Mouse (Mus musculus) forebrain, embryonic 15.5 days (tissue): Measurements from ENCODE around the gene Kcnj6. TPM values are rescaled to one million over a fixed set of nuclear protein-coding genes. Genes with fewer than 3 reads are reported as not detected.
A peak's percentile ranks its signal among the peaks of the same experiment; 100 is the strongest.

Experiments used
- ATAC-seq: fragments of 200-750 bp; cut with Nextera tagmentation; replicated peaks from 2 replicates; pipeline ENCODE4 v1.8.0; 2017; ENCODE audit warnings: mild to moderate bottlenecking, moderate TSS enrichment, moderate library complexity
- H3K27ac ChIP-seq: fragments of 300-500 bp; sonication (generic); replicated peaks from 2 replicates; pipeline ENCODE4 v1.5.1; 2015; ENCODE audit warnings: mild to moderate bottlenecking, inconsistent platforms
- H3K27me3 ChIP-seq: fragments of 300-500 bp; sonication (generic); 2 replicates; pipeline ENCODE4 v1.6.1; 2015; ENCODE audit warnings: inconsistent platforms
- H3K36me3 ChIP-seq: fragments of 300-500 bp; sonication (generic); 2 replicates; pipeline ENCODE4 v1.6.1; 2015; ENCODE audit warnings: mild to moderate bottlenecking, inconsistent platforms
- H3K4me1 ChIP-seq: fragments of 300-500 bp; sonication (generic); 2 replicates; pipeline ENCODE4 v1.6.1; 2015; ENCODE audit warnings: inconsistent platforms
- H3K4me2 ChIP-seq: fragments of 300-500 bp; sonication (generic); replicated peaks from 2 replicates; pipeline ENCODE4 v1.6.1; 2015; ENCODE audit warnings: mild to moderate bottlenecking, inconsistent platforms
- H3K4me3 ChIP-seq: fragments of 300-500 bp; sonication (generic); 2 replicates; pipeline ENCODE4 v1.5.1; 2015; ENCODE audit warnings: mild to moderate bottlenecking, inconsistent platforms
- H3K9ac ChIP-seq: fragments of 300-500 bp; sonication (generic); replicated peaks from 2 replicates; pipeline ENCODE4 v1.6.1; 2015; ENCODE audit warnings: mild to moderate bottlenecking, inconsistent platforms
- H3K9me3 ChIP-seq: fragments of 300-500 bp; sonication (generic); 2 replicates; pipeline ENCODE4 v1.6.1; 2016; ENCODE audit warnings: inconsistent platforms
- WGBS: fragments of 180-500 bp; shearing (Covaris S2); methylation state at CpG from one replicate; pipeline ENCODE4 v1.1.7; 2015; ENCODE audit warnings: mixed read lengths; 5-methylcytosine and 5-hydroxymethylcytosine counted together
- microRNA-seq: library from miRNA; unstranded; fragments of <30 nt; microRNA quantifications from one replicate; pipeline ENCODE4, GENCODE M21; 2016
- polyA plus RNA-seq: library from polyadenylated mRNA; unstranded; fragments of >200 nt; fragmentation: Nextera tagmentation; extraction: Ambion mirVana; gene quantifications from 2 replicates; pipeline ENCODE4 v1.2.1, GENCODE M21; 2015

Kcnj6 gene
- polyA plus RNA-seq, 1 experiment from 2014 or later: 1.7 TPM

DNA sequence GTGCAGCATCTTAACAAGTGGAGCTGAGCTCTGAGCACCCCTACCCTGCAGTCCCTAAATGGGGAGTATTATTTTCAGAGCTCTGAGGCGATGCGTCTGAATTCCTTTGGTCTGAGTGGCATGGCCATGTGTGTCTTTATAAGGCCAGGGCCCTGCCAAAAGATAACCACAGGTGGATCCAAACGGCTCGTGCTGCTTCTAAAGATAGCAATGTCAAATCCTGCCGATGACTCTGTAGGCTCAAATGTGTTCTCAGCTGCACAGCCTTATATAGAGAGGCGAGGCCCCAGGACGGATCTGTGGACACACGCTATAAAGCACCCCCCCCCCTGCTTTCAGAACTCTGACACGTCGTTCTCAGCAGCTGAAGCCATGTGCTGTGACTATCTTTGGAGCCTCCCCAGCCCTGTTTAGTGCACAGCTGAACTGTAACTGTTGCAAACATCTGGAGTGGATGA is 275.9 kb downstream of the Kcnj6 start:
- Histone ChIP-seq H3K4me1 (peaks cover 22% of the 10 kb centered on the region), H3K9me3 (no peaks in the 10 kb centered on the region), H3K27ac (no peak overlapping the region), H3K9ac (no peak overlapping the region), H3K4me3 (no peak overlapping the region), H3K4me2 (no peak overlapping the region), H3K36me3 (no peaks in the 10 kb centered on the region), H3K27me3 (no peaks in the 10 kb centered on the region)
- ATAC-seq: no peak
- 79% methylated on average over 10 of the region's 10 CpGs for WGBS

DNA sequence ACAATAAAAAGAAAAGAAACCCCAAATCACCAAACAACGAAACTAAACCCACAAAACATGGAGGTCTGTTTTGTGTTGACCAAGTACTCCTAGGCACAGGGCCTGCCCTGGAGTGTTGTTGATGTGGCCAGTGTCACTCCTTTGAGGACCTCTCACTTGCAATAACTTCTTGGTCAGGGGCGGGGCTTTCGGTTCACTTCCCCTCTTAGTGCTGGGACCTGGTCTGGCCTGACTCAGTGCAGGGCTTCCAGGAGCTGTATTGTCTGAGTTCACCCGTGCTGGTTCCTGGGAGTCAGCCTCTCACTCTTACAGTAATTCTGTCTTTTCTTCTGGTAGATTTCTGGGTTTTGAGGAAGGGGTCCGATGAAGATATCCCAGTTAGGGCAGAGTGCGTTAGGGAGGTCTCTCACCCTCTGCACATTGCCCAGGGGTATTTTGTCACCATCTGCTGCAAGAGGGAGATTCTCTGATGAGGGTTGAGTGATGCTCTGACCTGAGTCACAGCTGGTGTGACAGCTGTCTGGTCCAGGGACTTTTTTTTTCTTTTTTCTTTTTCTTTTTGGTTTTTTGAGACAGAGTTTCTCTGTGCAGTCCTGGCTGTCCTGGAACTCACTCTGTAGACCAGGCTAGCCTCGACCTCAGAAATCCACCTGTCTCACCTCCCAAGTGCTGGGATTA is 276.9 kb downstream of the Kcnj6 start:
- ATAC-seq: no peak
- no peaks in the 10 kb centered on the region for H3K27me3 ChIP-seq
- H3K27ac ChIP-seq: no peak overlapping the region
- peaks cover 22% of the 10 kb centered on the region for H3K4me1 ChIP-seq
- 72% methylated on average over 7 of the region's 7 CpGs for WGBS
- no peak overlapping the region for H3K4me3 ChIP-seq
- H3K9ac ChIP-seq: no peak overlapping the region
- H3K9me3 ChIP-seq: no peaks in the 10 kb centered on the region
- H3K36me3 ChIP-seq: no peaks in the 10 kb centered on the region
- H3K4me2 ChIP-seq: no peak overlapping the region

DNA sequence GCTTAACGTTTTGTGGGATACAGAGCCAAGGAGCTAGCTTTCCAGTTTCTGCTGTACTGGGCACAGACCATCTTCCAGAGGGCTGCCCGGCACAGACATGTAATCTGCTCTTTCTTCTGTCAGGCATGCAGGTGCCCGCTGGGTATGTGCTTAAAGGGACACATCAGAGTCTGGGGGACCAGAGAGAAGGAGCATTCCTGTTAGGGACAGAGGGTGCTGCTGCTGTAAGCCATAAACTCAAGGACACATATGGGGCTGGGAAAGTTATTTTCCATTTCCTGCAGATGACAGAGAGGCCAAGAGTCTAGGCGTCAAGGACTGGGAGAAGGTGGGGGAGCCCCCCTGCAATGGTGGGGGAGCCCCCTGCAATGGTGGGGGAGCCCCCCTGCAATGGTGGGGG is 278.0 kb downstream of the Kcnj6 start:
- no peak for ATAC-seq
- H3K9ac ChIP-seq: no peak overlapping the region
- no peaks in the 10 kb centered on the region for H3K27me3 ChIP-seq
- no peaks in the 10 kb centered on the region for H3K9me3 ChIP-seq
- H3K4me2 ChIP-seq: no peak overlapping the region
- H3K27ac ChIP-seq: peak overlapping the region; percentile 69
- no peaks in the 10 kb centered on the region for H3K36me3 ChIP-seq
- H3K4me1 ChIP-seq: peaks cover 19% of the 10 kb centered on the region
- 69% methylated on average over 4 of the region's 4 CpGs for WGBS
- H3K4me3 ChIP-seq: no peak overlapping the region

DNA sequence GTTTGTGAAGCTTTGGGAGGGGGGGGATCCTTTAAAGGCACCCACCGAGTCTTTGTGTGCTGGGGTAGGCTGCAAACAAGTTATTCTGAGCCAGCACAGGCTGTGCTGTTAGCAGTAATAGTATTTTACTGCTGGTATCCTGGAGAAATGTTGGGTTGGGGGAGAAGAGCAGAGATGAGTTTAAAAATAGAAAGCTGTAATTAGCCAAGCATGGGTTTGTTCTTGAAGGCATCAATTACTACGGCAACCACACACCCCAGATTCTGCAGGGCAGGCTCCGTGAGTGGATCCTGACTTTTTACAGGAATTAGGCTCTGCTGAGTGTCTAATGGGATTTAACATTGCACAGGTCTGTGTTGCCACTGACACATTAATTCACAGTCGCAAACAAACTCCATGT is 278.6 kb downstream of the Kcnj6 start:
- H3K27ac ChIP-seq: peak overlapping the region; percentile 69

DNA sequence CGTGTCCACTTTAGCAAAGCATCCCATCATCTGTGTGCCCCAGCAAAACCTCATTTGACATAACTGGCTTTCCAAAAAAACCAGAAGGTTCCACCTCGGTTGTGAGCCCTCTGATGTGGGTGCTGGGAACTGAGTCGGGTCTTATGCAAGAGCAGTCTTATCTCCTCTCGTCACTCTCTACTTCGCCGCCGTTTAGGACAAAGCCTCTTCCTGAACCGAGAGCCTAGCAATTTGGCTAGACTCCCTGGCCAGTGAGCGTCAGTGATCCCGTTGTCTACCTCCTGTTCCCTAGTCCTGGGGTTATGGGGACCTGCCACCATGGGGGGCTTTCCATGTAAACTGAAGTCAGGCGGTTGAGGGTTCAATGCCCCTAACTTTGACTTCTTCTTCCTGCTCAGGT is 280.4 kb downstream of the Kcnj6 start:
- Histone ChIP-seq H3K27ac (no peak overlapping the region), H3K4me1 (peaks cover 21% of the 10 kb centered on the region), H3K9me3 (no peaks in the 10 kb centered on the region), H3K4me3 (no peak overlapping the region), H3K4me2 (no peak overlapping the region), H3K9ac (no peak overlapping the region), H3K27me3 (no peaks in the 10 kb centered on the region), H3K36me3 (no peaks in the 10 kb centered on the region)
- no peak for ATAC-seq
- 92% methylated on average over 11 of the region's 11 CpGs for WGBS

More for the DNA sequence above, 278.6 kb downstream of the Kcnj6 start:
- no peaks in the 10 kb centered on the region for H3K27me3 ChIP-seq
- WGBS: 48% methylated on average over 4 of the region's 4 CpGs
- H3K4me1 ChIP-seq: peaks cover 20% of the 10 kb centered on the region
- H3K9ac ChIP-seq: no peak overlapping the region
- no peak overlapping the region for H3K4me3 ChIP-seq
- H3K9me3 ChIP-seq: no peaks in the 10 kb centered on the region
- ATAC-seq: 0 out of 2 replicates have a peak, but pooled peaks have one; percentile 28
- H3K4me2 ChIP-seq: no peak overlapping the region
- no peaks in the 10 kb centered on the region for H3K36me3 ChIP-seq

DNA sequence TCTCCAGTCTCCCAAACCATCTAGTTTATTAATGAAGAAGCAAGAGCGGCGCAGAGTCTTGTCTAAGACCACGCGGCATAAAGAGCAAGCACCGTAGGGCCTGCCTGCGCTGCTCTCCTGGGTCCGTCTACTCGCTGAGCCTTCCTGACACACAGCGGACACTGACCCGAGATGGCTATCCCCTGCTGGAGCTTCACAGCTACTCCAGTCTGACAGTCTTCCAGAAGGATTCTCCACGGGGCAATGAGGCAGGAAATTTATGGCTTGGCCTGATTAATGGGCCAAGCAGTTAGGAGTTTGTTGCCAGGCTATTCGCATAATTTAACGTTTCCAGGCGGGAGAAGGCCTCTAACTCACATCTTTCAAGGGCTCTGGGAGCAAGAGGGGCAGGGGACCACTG is 283.0 kb downstream of the Kcnj6 start:
- 74% methylated on average over 14 of the region's 14 CpGs for WGBS

DNA sequence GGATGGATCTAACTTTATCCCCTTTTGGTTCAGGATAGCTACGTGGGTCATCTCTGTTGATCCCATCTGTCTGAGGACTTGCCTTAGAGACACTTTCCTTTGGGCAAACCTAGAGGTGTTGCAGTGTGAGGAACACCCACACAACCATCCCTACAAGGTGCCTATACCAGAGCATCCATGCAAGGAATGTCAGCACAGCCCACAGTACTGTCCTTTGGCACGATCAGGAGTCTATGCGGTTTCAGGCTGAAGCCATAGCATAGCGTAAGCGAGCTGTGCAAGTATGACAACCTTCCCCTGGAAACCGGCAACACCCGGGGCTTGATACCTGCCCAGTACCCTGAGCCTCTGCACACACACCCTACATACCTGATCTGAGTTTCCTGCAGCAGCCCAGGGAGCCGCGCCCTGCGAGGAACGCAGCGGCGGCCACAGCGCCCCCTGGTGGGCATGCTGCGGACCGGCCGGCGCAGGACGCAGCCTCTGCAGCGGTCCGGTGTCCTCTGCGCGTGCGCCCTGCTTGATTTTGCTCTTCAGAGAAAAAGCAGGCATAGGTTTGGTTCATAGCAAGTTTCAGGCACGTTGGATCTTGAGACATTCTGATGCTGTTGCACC is 283.9 kb downstream of the Kcnj6 start:
- Histone ChIP-seq H3K4me2 (peak overlapping the region; percentile 58), H3K9ac (peak overlapping the region; percentile 15), H3K4me1 (peaks cover 13% of the 10 kb centered on the region; the same call in 1 of the 2 replicates), H3K27me3 (no peaks in the 10 kb centered on the region), H3K27ac (no peak overlapping the region), H3K36me3 (no peaks in the 10 kb centered on the region), H3K9me3 (no peaks in the 10 kb centered on the region), H3K4me3 (peak overlapping the region; percentile 38)
- ATAC-seq: peak; percentile 89
- 7% methylated on average over 25 of the region's 25 CpGs for whole genome bisulfite sequencing

More for the DNA sequence above, 283.0 kb downstream of the Kcnj6 start:
- H3K4me1 ChIP-seq: peaks cover 20% of the 10 kb centered on the region
- no peaks in the 10 kb centered on the region for H3K27me3 ChIP-seq
- no peak overlapping the region for H3K4me3 ChIP-seq
- no peak for ATAC-seq
- no peaks in the 10 kb centered on the region for H3K36me3 ChIP-seq
- H3K4me2 ChIP-seq: no peak overlapping the region
- no peak overlapping the region for H3K27ac ChIP-seq
- no peak overlapping the region for H3K9ac ChIP-seq
- H3K9me3 ChIP-seq: no peaks in the 10 kb centered on the region

DNA sequence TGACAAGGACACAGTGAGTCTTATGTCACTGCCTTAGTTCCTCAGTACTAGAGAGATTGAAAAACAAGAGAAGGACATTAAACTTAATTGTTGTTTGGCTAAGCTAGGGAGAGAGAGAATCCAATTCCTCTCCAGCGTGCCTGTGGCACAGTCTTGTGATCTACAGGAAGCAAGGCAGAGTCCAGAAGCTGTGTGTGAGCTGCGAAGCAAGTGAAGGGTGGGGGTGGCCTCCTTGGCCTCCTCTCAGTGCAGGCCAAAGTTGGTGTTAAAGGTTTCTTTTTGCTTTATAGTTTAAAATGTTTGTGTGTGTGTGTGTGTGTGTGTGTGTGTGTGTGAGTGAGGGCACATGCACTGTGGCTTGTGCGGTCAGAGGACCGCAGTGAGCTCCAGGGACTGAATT is 295.5 kb downstream of the Kcnj6 start:
- Histone ChIP-seq H3K4me3 (no peak overlapping the region), H3K36me3 (no peaks in the 10 kb centered on the region), H3K9me3 (no peaks in the 10 kb centered on the region), H3K4me1 (no peaks in the 10 kb centered on the region), H3K4me2 (no peak overlapping the region), H3K27me3 (no peaks in the 10 kb centered on the region), H3K9ac (no peak overlapping the region), H3K27ac (no peak overlapping the region)
- ATAC-seq: no peak
- WGBS: 93% methylated on average over 4 of the region's 4 CpGs

DNA sequence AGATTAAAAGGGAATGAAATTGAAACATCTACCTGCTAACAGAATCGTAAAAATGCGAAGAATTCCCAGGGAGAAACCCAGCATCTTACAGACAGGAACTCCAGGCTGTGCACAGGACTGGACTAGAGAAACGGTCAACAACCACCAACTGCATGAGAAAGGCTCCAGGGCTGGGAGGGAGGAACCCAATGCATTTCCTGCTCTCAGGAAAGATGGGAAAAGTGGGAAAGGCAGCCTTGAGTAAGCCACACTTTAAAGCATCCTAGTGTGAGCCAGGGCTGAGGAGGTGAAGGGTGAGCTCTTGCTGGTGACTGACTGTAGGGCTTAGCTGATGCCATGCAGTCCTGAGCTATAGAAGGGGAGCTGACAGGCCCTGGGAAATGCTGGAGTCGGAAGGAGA is 296.4 kb downstream of the Kcnj6 start:
- H3K36me3 ChIP-seq: no peaks in the 10 kb centered on the region
- ATAC-seq: no peak
- WGBS: 92% methylated on average over 4 of the region's 4 CpGs
- no peak overlapping the region for H3K27ac ChIP-seq
- H3K4me2 ChIP-seq: no peak overlapping the region
- H3K27me3 ChIP-seq: no peaks in the 10 kb centered on the region
- H3K4me3 ChIP-seq: no peak overlapping the region
- no peak overlapping the region for H3K9ac ChIP-seq
- H3K9me3 ChIP-seq: no peaks in the 10 kb centered on the region
- no peaks in the 10 kb centered on the region for H3K4me1 ChIP-seq

Small RNA genes lying within 50 kb of the gene (microRNA-seq; reads per million reads assigned to microRNA genes)
- gene Gm22745: not detected
